Mouse (Mus musculus) adrenal gland (tissue): ENCODE data around the gene Stn1.

Experiments
- intact Hi-C: fragments of 180-260 bp; cut with DNase I; formaldehyde crosslinking; loops from one replicate; pipeline ENCODE4 v1.15.1; 2025

Gene Stn1

GRCm38 (mm10) chr19:47510473-47511293 is 26.6 kb downstream of the Stn1 start:
- intact Hi-C loops = loop anchor here (10.0 kb wide), 1 partner anchor 224 kb away; the partner anchor contains the start of gene Sfr1

- intact Hi-C loops = loop anchor here (10.0 kb wide), 1 partner anchor 225 kb away; the partner anchor contains the start of gene Sfr1
These were observed 27.2 kb downstream of the Stn1 start for GRCm38 (mm10) chr19:47510135-47510472.

- intact Hi-C loops = loop anchor here (5.0 kb wide), 2 partner anchors 113 to 313 kb away; no protein-coding TSS in a partner anchor
These were observed 28.5 kb downstream of the Stn1 start for GRCm38 (mm10) chr19:47508771-47509281.

DNA sequence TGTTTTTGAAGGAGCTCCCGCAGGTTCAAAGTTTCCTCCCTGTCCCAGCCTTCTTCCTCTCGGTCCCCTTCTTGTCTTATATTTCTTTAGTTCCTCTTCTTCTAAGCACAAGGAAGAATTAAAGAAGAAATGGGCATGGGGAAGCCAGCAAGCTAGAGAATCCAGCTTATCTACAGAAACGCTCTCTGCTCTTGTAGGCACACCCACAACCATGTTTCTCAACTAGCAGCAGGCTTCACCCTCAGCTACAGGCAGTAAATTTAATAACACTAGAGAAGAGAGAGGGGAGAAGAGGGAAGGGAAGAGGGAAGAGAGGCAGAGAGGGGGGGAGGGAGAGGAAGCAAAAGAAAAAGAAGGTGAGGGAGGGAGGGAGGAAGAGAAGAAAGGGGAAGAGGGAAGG is 29.1 kb downstream of the Stn1 start:
- intact Hi-C loops = loop anchor here (5.0 kb wide), 2 partner anchors 114 to 314 kb away; no protein-coding TSS in a partner anchor

- intact Hi-C loops = loop anchor here (5.0 kb wide), 2 partner anchors 115 to 315 kb away; no protein-coding TSS in a partner anchor
These were observed 29.9 kb downstream of the Stn1 start for GRCm38 (mm10) chr19:47507128-47508121.

GRCm38 (mm10) chr19:47503625-47504024 is 33.7 kb downstream of the Stn1 start:
- intact Hi-C loops = loop anchor here (1.0 kb wide), 1 partner anchor 147 kb away; no protein-coding TSS in a partner anchor

DNA sequence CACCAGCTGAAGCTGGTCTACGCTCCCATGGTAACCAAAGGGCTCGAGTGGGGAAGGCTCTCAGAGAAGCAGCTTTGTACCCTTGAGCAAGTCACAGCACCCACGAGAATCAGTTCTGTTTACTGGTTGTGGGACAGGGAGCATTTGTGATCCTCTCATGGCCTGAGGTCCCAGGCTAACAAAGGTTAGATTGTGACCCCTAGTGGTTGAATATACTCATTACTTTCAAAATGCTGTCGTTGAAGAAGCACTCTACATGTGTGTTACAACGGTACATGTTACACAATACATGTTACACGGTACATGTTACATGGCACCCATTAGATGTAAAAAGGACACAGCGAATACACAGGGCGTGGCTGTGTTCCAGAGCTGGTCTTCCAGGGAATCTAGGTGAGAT is 34.7 kb downstream of the Stn1 start:
- intact Hi-C loops = no loop called here

DNA sequence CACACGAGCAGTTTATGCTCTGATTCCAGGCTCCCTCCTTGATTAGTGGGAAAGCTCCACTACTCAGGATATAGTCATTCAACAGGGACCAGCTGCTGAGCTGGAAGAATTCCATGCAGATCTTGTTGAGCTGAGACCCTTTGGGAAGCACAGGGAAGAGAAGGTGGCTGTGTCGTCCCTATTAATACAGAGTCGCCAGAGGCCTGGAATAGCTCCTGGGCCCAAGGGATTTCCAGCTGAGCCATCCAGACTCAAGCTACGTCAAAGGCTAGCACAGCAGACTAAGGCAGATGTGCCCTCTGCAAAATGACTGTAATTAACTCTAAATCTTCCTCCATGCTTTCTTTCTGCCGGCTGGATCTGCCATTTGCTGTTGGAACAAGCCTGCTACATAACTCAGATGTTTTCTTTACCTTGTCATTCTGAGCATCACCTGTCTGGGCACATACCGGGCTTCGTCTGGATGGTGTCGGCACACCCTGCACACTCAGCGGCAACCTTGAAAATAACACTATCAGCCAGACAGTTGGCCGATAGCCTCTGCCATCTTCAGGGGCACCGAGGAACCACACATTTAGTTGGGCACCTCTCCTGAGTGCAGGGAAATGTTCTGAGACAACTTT is 36.8 kb downstream of the Stn1 start:
- intact Hi-C loops = no loop called here

DNA sequence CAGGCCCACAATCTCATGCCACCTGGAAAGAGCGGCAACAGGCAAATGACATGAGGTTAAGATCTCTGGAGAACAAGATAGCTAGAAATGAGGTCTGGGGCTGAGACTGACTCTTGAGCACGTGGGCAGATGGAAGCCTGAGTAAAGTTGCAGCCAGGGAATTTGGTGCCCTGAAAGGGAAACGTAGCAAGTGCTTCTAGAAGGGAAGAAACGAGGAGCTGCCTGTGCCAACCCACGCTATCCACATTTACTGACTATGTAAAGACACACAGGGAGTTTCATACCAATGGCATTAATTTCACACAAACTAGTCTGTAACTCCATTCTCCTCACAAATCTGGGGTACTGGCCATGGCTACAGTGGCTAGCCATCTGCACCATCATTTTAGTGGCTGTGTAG is 37.5 kb downstream of the Stn1 start:
- intact Hi-C loops = no loop called here

GRCm38 (mm10) chr19:47498942-47499341 is 38.4 kb downstream of the Stn1 start:
- intact Hi-C loops = no loop called here

GRCm38 (mm10) chr19:47497736-47498135 is 39.6 kb downstream of the Stn1 start:
- intact Hi-C loops = no loop called here

DNA sequence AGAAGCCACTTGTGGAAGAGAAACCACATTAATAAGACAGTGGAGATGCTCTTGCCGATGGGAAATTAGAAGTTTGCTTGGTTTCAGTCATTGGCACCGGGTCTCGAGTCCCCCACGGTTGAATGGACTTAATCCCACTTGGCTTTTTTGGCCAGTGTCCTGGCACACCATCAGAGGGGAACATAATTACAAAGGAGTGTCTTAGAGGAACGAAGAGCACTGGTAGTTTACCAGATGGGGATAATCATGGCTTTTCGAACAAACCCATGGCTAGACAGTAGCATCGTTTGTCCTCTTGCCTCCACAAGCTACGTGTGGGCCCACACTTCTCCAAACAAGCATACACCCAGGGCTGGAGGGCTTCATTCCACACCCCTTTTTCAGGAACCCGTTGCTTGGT is 40.0 kb downstream of the Stn1 start:
- intact Hi-C loops = no loop called here

DNA sequence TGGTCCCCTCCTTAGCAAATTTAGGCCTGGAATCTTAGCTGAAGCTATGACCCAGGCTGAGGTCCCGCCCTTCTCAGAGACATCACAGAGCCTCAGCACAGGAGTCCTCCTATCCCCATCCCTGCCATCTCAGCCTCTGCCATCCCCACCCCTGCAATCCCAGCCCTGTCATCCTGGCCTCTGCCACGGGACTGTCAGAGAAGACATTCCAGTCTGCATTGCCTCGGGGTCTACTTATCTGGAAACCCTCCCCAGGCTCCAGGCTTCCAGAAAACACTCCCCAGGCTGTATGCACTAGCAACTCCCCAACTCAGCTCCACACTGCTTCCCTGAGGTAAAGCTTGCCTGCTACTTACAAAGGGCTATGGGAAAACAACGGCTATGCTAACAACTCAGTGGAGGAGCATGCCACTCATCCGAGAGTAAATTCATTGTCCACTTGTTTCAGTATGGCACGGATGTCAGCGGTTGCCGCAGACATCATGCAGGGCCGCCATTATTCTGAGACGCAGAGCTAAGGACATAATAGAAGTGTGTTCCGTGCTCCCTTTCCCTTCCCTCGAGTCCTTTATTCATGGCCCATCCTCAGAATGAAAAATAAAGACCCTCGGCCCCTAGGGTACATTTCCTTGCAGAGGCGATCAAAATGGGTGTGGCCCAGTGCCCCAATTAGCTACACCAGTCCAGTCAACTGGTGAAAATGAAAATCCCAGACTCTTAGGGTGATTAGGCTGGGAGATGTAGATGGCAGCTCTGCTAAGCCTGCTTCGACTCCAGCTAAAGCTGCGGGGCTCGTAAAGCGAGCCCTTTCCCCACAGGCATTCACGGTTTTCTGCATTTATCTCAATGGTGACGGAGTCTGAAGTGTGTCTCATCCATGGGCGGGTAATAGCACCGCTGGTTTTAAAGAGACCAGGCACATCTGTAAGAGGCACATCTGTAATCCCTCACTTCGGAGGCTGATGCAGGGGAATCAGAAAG is 44.0 kb downstream of the Stn1 start:
- intact Hi-C loops = no loop called here

GRCm38 (mm10) chr19:47492422-47492821 is 44.9 kb downstream of the Stn1 start:
- intact Hi-C loops = no loop called here

DNA sequence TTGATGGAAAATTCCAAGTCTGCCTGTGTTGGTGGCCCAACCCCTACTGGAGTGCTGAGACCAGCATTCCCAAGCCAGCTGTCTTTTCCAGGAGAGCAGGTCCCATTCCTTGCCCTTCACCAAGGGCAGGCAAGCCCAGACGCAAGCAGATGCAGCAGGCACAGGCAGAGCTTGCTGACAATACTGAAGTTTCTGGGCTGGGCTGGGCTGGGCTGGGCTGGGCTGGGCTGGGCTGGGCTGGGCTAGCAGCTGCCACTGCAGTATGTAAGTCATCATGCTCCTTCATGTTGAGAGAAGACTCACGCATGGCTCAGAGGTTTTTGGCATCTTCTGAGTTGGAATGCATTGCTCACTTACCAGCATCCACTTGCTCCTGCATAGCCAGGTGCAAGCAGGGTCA is 45.5 kb downstream of the Stn1 start:
- intact Hi-C loops = no loop called here

- intact Hi-C loops = loop anchor here (5.0 kb wide), 1 partner anchor 132 kb away; no protein-coding TSS in a partner anchor
These were observed 48.1 kb downstream of the Stn1 start for GRCm38 (mm10) chr19:47489233-47489632.

DNA sequence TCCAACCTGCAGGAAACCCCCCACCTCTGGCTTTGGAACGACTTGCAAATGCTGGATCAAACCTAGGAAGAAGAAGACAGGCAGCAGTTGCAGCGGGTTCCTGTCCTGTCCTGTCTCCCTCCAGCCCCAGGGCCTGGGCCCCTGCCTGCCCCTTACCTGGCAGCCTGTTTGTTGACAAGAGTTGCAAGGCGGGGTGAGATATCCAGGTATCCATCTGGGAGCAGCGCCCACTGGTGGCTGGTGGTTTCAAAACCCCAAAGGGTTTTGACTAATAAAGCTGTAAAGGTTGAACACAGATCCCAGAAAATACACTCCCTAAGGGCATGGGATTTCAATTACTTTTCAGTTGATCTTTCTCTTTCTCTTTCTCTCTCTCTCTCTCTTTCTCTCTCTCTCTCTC is 49.1 kb downstream of the Stn1 start:
- intact Hi-C loops = loop anchor here (5.0 kb wide), 1 partner anchor 131 kb away; no protein-coding TSS in a partner anchor

- intact Hi-C loops = loop anchor here (5.0 kb wide), 1 partner anchor 130 kb away; no protein-coding TSS in a partner anchor
These were observed 49.7 kb downstream of the Stn1 start for GRCm38 (mm10) chr19:47487572-47487971.

GRCm38 (mm10) chr19:47485997-47486566 is 51.2 kb downstream of the Stn1 start:
- intact Hi-C loops = loop anchor here (5.0 kb wide), 1 partner anchor 129 kb away; no protein-coding TSS in a partner anchor
